Mouse (Mus musculus) brown adipose tissue, adult 24 weeks (tissue): ENCODE measurements at regions not wholly inside any gene's neighbourhood (a gene's known extent, or its start where the extent isn't known, plus 50 kb on each side); places are given as distances from the start of the nearest gene placed in this dataset.

Experiments
- H3K27ac ChIP-seq: fragments of 200-500 bp; replicated peaks from 2 replicates; pipeline ENCODE4 v1.5.1; 2012; ENCODE audit warnings: low read depth, mild to moderate bottlenecking, low read length
- H3K4me1 ChIP-seq: fragments of 200-500 bp; 2 replicates; pipeline ENCODE4 v1.6.1; 2012; ENCODE audit warnings: low read length, mixed read lengths; ENCODE audit not compliant: control insufficient read depth, insufficient read depth, insufficient read length
- H3K4me3 ChIP-seq: fragments of 200-500 bp; 2 replicates; pipeline ENCODE4 v1.5.1; 2012; ENCODE audit warnings: low read depth, mild to moderate bottlenecking, low read length, moderate library complexity; ENCODE audit not compliant: insufficient read depth

DNA sequence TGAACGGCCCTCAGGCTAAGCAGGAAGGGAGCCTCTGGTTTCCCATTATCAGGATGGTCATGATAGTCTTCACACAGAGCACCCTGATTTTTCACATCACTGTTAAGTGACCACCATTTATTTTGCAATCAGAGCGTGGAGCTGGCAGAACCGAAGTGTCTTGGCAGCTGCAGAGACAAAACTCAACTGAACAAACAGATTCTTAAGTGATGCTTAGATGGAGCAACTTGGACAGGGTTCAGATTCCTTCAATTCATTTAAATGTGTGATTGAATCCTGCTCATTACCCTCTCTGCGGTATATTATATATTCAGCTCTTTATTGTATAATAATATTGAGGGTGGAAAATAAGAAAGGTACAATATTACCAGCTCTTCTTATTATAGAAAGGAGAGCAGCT is 101.7 kb upstream of the Tank start:
- Histone ChIP-seq H3K4me1 (no peaks in the 10 kb centered on the region), H3K4me3 (no peak overlapping the region)

DNA sequence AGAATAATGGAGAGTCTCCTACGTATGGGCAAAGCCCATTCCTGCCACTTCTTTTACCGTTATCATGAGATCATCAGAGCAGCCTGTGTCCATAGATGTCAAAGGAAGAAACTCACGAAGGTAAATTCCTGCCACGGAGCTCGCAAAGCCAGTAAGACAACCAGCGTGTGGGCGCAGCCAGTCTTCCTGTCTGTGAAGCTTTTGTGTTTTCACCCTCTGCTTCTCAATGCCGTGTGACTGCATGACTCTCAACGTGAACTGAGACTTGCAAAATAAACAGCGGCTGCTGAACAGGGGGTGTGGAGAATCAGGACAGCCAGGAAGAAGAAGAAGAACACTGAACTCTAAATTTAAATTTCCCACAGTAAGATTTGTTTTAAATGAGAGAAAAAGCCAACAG is 103.8 kb upstream of the Tank start:
- no peak overlapping the region for H3K27ac ChIP-seq
- no peaks in the 10 kb centered on the region for H3K4me1 ChIP-seq

More for the DNA sequence above, 101.7 kb upstream of the Tank start:
- no peak overlapping the region for H3K27ac ChIP-seq

DNA sequence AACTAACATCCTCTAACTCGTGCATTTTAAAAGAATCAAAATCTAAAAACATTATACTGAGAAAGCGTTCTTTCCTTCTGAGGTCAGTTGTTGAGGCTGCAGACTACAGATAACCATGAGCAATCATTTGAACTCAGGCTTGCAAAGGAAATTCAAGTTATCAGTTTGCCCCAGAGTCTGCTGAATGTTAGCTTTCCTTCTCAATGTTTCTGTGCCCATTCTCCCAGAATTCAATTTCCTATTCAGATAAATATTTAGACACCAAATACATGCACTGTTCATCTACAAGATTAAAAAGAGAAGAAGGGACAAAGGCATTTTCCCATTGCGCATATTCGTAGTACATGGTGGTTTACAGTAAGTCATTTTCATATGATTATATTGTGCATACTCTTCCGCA is 107.9 kb upstream of the Tank start:
- Histone ChIP-seq H3K4me1 (no peaks in the 10 kb centered on the region), H3K4me3 (no peak overlapping the region), H3K27ac (no peak overlapping the region)

More for the DNA sequence above, 103.8 kb upstream of the Tank start:
- no peak overlapping the region for H3K4me3 ChIP-seq

DNA sequence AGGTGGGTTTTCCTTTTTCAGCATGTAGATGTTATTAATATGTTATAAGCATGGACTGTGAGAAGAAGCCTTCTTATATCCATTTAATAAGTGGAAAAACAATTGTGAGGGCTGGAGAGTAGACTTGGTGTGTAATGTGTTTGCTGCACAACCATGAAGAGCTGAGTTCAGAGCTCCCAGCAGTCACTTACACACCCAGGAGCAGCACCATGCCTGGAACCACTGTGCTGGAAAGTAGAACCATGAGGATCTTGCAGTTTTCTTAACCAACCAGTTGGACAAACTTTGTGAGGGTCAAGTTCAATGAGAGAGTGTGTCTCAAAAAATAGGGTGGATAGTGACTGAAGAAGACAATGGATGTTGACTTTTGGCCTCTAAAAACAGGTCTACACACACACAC is 108.3 kb upstream of the Tank start:
- Histone ChIP-seq H3K4me3 (no peak overlapping the region), H3K4me1 (no peaks in the 10 kb centered on the region), H3K27ac (no peak overlapping the region)

DNA sequence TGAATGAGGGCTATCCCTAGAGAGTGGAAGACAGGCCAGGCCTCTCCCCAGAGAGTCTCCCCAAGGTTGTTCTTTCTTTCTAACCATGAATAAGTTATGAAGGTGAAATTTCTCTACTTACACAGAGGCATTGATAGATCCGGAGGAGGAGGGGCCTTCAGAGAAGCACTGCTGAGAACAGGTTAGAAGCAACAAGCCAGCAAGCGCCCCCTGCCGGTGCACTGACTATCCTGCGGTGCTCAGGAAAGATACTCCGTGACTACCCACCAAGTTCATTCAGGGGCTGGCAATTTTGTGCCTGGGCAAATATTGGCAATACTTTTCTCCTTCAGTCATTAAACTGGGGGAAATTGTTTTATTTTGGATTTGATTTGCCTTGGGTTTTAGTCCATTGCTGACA is 122.5 kb upstream of the Tank start:
- Histone ChIP-seq H3K27ac (no peak overlapping the region), H3K4me1 (no peaks in the 10 kb centered on the region; the same call in 1 of the 2 replicates), H3K4me3 (no peak overlapping the region)

DNA sequence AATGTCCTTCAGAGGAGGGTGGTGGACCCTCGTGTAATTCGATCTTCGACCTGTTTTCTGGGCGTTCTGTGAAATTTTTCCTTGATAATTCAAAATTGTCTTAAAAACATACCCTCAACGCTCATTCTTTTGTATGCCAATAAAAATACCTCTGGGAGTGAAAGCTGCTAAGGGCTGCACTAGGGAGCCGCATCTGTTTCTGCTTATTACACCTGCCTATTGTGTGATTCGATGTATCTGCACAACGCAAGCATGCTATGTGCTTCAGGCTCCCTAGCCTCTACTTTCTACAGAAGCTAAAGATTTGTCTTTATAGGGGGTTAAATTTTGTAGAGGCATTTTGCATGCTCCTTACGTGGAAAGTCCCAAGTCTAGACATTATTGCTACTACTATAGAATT is 123.7 kb upstream of the Tank start:
- H3K4me1 ChIP-seq: no peaks in the 10 kb centered on the region; the same call in 1 of the 2 replicates
- no peak overlapping the region for H3K4me3 ChIP-seq

DNA sequence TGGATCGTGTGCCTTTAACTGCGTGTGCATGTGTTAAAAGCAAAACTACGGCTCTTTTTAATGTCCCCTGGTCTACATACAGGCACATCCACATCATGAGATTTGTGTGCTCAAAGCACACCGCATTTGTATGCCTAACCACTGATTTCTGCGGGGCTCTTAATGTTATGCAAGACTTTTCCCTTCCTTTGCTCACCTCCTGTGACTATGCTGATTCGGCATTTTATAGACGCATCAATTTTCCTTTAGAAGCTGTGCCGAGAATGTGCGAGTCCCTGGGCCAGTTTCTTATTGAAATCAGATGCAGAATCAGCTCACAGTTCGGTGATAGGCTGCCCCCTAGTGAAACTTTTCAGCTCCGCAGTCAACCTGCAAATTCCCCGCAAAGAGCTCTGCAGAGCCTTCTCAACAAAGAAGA is 124.1 kb upstream of the Tank start:
- H3K27ac ChIP-seq: no peak overlapping the region
- peak overlapping the region; percentile 60 for H3K4me3 ChIP-seq

More for the DNA sequence above, 123.7 kb upstream of the Tank start:
- no peak overlapping the region for H3K27ac ChIP-seq

DNA sequence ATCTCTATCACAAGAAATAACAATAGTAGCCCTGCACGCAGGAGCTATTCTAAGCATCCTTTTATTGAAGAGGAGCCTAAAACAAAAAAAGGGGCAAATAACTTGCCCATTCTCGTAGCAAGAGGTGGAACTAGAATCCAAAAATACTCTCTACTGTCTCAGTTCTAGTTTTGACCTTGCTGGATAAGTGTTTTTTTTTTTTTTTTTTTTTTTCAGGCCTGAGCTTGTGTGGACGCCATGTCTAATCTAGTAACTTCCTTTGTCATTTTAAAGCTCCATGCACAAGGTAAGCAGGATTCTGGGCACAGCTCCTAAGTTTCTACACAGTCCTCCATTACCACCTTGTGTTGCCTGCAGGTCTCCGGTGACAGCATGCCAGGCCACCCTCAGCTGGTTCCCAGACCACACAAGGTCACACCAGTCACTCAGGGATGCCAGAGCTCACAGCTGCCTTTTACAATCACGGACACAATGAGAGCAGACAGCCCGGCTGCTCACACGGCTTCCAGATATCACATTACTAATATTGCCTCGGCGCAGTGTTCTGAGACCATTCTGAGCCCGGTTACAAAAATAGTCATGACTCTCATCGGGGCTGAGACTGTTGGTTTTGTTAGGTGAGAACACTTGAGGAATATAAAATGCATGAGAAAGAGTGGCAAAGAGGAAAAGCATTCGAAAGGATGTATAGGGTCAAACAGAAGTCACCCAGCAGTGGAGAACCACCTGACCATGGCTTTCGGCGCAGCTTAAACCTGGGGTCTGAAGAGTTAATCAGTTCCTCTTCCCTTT is 124.7 kb upstream of the Tank start:
- Histone ChIP-seq H3K4me1 (no peaks in the 10 kb centered on the region; the same call in 1 of the 2 replicates), H3K27ac (no peak overlapping the region), H3K4me3 (peak overlapping the region; percentile 60)

More for the DNA sequence above, 124.1 kb upstream of the Tank start:
- no peaks in the 10 kb centered on the region; the same call in 1 of the 2 replicates for H3K4me1 ChIP-seq

DNA sequence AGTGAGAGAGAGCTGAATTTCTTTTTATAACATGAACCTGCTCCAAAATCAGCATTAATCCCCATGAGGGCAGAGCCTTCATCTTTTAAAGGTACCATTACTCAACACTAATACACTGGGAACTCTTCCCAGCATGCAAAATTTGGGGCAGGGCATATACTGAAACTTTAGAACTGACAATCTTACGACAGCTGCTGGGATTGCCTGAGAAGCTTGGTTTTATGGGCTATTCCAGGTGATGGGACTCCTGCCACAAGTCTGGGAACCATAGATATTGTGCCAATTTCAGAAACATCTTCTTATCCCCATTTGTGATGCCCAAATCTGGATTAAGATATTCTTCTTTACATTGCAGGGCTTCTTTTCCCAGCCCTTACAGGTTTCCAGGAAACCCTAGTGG is 125.8 kb upstream of the Tank start:
- H3K27ac ChIP-seq: no peak overlapping the region
- no peak overlapping the region for H3K4me3 ChIP-seq
- H3K4me1 ChIP-seq: no peaks in the 10 kb centered on the region; the same call in 1 of the 2 replicates

DNA sequence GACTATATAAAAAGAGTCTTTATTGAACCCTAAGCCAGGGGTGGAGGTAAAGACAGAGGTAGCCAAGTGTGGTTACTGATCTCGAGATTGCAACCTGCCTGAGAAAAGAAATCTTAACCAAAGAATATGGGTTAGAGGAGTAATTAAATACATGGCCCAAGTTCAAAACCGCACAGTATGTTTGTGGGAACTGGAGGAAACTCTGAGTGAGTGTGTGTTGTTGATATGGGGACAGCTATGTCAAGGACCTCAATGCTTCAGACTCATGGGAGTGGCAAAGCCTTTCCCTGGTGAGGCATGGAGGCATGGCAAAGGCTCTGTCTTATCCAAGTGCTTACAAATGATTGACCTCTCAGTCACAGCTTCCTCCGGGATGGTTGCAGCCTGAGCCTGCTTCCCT is 127.7 kb upstream of the Tank start:
- Histone ChIP-seq H3K4me3 (no peak overlapping the region), H3K27ac (no peak overlapping the region), H3K4me1 (no peaks in the 10 kb centered on the region; the same call in 1 of the 2 replicates)

DNA sequence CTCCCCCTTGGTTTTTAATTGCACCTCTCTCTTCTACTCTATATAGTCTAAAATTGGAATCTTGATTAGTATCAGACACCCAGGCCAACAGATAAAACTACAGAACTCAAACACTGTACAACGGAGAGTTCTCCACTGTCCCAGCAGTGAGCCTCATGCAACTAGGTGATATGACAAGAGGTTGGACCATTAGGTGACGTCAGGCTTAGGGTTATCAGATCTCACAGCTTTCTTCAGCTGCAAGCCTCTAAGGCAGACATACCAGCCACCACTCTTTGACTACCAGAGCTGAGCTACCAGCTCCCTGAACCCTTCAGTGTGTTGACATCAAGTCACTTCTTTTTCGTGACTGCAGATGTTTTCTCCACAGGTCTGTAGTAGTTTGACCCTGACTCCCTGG is 141.8 kb upstream of the Tank start:
- no peak overlapping the region for H3K27ac ChIP-seq
- H3K4me3 ChIP-seq: no peak overlapping the region
- no peaks in the 10 kb centered on the region for H3K4me1 ChIP-seq

DNA sequence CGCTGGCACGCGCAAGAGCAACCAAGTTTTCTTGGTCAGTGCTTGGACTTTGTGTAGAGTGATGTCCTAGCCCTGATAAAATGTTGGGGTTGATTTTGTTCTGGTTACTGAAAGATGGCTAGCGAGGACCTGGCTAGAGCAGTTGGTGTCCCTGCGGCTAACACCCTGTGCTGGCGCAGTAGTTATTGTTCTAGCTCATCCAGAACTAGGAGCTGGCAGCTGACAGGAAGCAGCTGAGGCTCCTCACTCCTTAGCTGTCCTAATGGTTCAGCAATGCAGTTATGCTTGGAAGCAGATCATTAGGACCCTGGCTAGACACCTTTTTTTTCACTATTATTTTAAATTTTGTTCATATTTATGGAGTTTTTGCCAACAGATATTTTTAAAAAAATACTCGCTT is 170.5 kb upstream of the Tank start:
- H3K4me1 ChIP-seq: no peaks in the 10 kb centered on the region
- no peak overlapping the region for H3K27ac ChIP-seq
- no peak overlapping the region for H3K4me3 ChIP-seq

DNA sequence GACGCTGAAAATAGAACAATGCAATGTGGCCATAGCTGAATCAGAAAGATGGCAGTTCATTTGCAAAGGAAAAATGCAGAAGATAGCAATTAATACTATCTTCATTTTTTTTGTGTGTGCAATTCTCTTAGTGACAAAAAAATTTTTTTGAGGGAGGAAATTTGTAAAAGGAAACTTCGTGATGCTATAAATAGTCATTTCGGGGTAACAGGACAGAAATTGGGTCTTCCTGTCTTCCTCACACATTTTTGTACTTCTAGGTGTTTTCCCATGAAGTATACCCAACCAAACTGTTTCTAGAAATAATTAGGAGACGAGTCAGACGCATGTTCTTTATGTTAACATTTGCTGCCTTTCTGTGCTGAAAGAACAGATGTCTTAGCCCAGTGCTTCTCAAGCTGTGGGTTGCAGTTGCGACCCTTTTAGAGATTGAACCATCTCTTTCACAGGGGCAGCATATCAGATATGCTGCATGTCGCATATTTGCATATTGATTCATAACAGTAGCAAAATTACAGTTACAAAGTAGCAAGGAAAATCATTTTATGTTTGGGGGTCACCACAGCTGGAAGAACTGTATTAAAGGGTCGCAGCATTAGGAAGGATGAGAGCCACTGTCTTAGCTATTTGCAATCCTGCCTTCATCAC is 172.2 kb upstream of the Tank start:
- H3K4me3 ChIP-seq: no peak overlapping the region
- no peak overlapping the region for H3K27ac ChIP-seq
- peaks cover 4% of the 10 kb centered on the region; the same call in 1 of the 2 replicates for H3K4me1 ChIP-seq

DNA sequence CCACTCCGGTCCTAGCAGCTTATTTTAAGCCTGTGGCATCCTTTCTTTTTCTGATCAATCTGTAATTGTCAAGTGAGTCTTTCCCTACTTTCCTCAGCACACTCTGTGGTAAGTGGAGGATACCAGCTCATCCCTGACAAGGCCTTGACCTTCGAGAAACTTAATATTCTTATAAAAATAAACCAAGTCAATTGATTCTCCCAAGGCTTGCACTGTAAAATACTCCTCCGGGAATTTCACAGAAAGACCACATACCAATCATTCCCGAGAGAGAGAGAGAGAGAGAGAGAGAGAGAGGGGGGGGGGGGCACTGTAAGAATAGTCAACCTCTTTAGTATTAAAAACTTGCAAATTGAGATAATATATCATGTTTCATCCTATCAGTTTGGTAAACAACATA is 173.1 kb upstream of the Tank start:
- H3K4me1 ChIP-seq: peaks cover 4% of the 10 kb centered on the region; the same call in 1 of the 2 replicates
- no peak overlapping the region for H3K27ac ChIP-seq
- H3K4me3 ChIP-seq: no peak overlapping the region

DNA sequence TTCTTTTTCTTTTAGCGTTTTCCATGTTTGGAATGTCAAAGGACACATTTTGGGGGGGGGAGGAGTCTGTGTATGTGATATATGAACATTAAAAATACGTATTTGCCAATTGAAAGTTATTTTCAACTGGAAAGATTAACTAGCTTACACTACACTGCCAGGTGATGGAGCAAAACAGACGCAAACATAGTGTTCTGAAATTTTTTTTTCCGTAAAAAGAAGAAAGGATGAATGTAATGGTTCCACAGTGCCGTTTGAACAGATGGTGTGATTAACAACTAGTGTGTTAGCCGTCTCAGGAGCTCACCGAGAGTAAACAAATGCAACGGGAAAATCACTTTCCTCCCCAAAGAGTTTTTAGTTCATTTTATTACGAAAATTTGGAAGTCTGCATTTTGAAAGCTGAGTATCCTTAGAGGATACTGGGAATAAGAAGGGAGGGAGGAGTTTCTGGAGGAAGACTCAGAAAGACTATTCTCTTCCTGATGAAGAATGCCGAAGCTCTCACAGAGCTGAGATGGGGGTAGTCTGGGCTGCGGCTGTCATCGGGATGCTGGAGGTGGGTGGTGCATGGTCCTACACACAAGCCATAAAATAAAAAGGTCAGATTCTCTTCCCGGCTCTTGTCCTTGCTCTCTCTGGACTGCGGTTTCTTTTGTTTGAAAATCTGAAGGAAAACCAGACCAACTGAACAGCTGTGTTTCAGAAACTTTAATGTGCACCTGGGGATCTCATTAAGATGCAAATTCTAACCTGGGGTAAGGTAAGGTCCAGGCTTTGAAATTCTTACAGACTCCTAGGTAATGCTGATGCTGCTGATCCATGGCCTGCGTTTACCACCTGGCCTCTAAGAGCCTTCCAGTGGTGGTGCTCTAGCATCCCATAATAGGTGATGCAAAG is 175.5 kb upstream of the Tank start:
- Histone ChIP-seq H3K4me1 (peaks cover 4% of the 10 kb centered on the region; the same call in 1 of the 2 replicates), H3K27ac (peak overlapping the region; percentile 30; the same call in 1 of the 2 replicates), H3K4me3 (peak overlapping the region; percentile 18; the same call in 1 of the 2 replicates)
